23 mouse cellular contexts compared by ENCODE assay signal in the genomic region with DNA sequence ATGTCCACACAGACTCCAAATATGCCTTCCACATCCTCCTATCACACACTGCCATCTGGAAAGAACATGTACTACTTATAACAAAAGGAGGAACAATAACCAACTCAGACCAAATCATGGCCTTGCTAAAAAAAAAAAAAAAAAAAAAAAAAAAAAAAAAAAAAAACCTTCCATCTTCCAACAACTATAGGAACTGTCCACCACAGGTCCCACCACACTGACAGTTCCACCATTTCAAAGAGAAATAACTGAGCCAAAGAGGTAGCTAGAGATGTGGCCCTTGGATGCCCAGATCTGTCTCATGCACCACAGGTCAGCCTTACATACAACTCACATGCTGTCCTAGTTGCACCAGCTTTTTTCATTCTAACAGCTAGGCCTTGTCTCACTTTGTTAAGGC.
"Had no signal": no experiment of that assay in that cellular context is flagged by ENCODE, and none has a peak within 500 bp of the region (broad histone marks: within the 10 kb centered on the region; RNA-seq: fewer than 3 reads in every experiment).

No protein-coding gene starts in this region.

- H3K9ac ChIP-seq: heart, embryonic 13.5 days; heart, embryonic 15.5 days; hindbrain, embryonic 13.5 days; hindbrain, embryonic 15.5 days; limb, embryonic 12.5 days; liver, embryonic 13.5 days; liver, embryonic 15.5 days had no signal

- H3K4me2 ChIP-seq: heart, embryonic 11.5 days; heart, embryonic 13.5 days; heart, embryonic 15.5 days; hindbrain, embryonic 13.5 days; hindbrain, embryonic 15.5 days; limb, embryonic 12.5 days; liver, embryonic 11.5 days; liver, embryonic 13.5 days; liver, embryonic 15.5 days had no signal

- H3K36me3 ChIP-seq: heart, embryonic 13.5 days; heart, embryonic 15.5 days; hindbrain, embryonic 13.5 days; hindbrain, embryonic 15.5 days; limb, embryonic 10.5 days; limb, embryonic 12.5 days; liver, embryonic 13.5 days; liver, embryonic 15.5 days had no signal

- H3K27ac ChIP-seq: heart, adult 2 months; heart, embryonic 13.5 days; heart, embryonic 15.5 days; hindbrain, embryonic 13.5 days; hindbrain, embryonic 15.5 days; hindbrain, postnatal 0 days; layer of hippocampus, adult 2 months; left cerebral cortex, adult 2 months; limb, embryonic 10.5 days; limb, embryonic 12.5 days; liver, embryonic 13.5 days; liver, embryonic 15.5 days had no signal

- H3K9me3 ChIP-seq: heart, embryonic 13.5 days; heart, embryonic 15.5 days; hindbrain, embryonic 13.5 days; hindbrain, embryonic 15.5 days; limb, embryonic 10.5 days; limb, embryonic 12.5 days; liver, embryonic 13.5 days; liver, embryonic 15.5 days had no signal

- H3K4me1 ChIP-seq: liver, embryonic 15.5 days had no signal

- H3K27me3 ChIP-seq: heart, embryonic 13.5 days; heart, embryonic 15.5 days; hindbrain, embryonic 13.5 days; hindbrain, embryonic 15.5 days; limb, embryonic 12.5 days had no signal

- DNase-seq: gastrocnemius, postnatal 14 days; gastrocnemius, postnatal 36 days; heart, adult 11 months; heart, adult 2 months; kidney, adult 18-20 months; kidney, adult 8-10 months; kidney, postnatal 10 days; kidney, postnatal 25 days; kidney, postnatal 4 days; liver; liver, embryonic 13.5 days had no signal

- H3K4me3 ChIP-seq: heart, adult 2 months; heart, embryonic 13.5 days; heart, embryonic 15.5 days; hindbrain, embryonic 13.5 days; hindbrain, embryonic 15.5 days; layer of hippocampus, adult 2 months; left cerebral cortex, adult 2 months; limb, embryonic 10.5 days; limb, embryonic 12.5 days; liver, embryonic 13.5 days; liver, embryonic 15.5 days had no signal
